Mouse (Mus musculus): ENCODE data around the gene Mcmbp. TPM values are rescaled to one million over a fixed set of nuclear protein-coding genes. Genes with fewer than 3 reads are reported as not detected.

The Mcmbp gene
- total and polyA plus RNA-seq, 3 experiments = 44.6 to 91.1 TPM; not detected in 1

GRCm38 (mm10) chr7:128667788-128668187 is 72.5 kb downstream of the Mcmbp start:
- no peak for TF ChIP-seq ETS1 (IDR thresholded peaks at IDR 0.05; ENCODE audit: low read depth, low read length)
- TF ChIP-seq MAZ (IDR thresholded peaks at IDR 0.05; ENCODE audit: low read depth, low read length) = no peak
- no peak for TF ChIP-seq BHLHE40 (IDR thresholded peaks at IDR 0.05; ENCODE audit: borderline replicate concordance, low read depth, low read length)
- no peak for TF ChIP-seq GATA1 (IDR thresholded peaks at IDR 0.05; ENCODE audit: low read depth, low read length)
- TF ChIP-seq MEF2A (IDR thresholded peaks at IDR 0.05; ENCODE audit: extremely low read depth, insufficient replicate concordance, low read depth, low read length, poor library complexity, severe bottlenecking) = no peak
- no peak for TF ChIP-seq EP300 (IDR thresholded peaks at IDR 0.05; ENCODE audit: low read depth in 1 of 2, low read length in 2 of 2)
- no peak for TF ChIP-seq NELFE (IDR thresholded peaks at IDR 0.05; ENCODE audit: low read depth, low read length)
- no peak for TF ChIP-seq USF2 (IDR thresholded peaks at IDR 0.05; ENCODE audit: borderline replicate concordance in 1 of 2, insufficient read depth in 1 of 2, low read depth in 1 of 2, low read length in 2 of 2)
- no peak for TF ChIP-seq MYB (IDR thresholded peaks at IDR 0.05; ENCODE audit: low read depth, low read length)
- no peak for TF ChIP-seq GABPA (IDR thresholded peaks at IDR 0.05; ENCODE audit: low read depth, low read length)
- no peak for TF ChIP-seq RAD21 (IDR thresholded peaks at IDR 0.05; ENCODE audit: low read depth, low read length)
- no peak for TF ChIP-seq CHD2 (IDR thresholded peaks at IDR 0.05; ENCODE audit: low read length)
- TF ChIP-seq MAFK (IDR thresholded peaks at IDR 0.05; ENCODE audit: borderline replicate concordance, low read depth, low read length) = no peak
- no peak for TF ChIP-seq TBP (IDR thresholded peaks at IDR 0.05; ENCODE audit: low read depth, low read length)
- TF ChIP-seq RCOR1 (IDR thresholded peaks at IDR 0.05; ENCODE audit: low read depth, low read length) = no peak
- TF ChIP-seq POLR2A (IDR thresholded peaks at IDR 0.05; ENCODE audit: control insufficient read depth in 1 of 2, insufficient read depth in 1 of 2, low read depth in 1 of 2, low read length in 2 of 2, poor library complexity in 1 of 2) = no peak
- TF ChIP-seq MAX (IDR thresholded peaks at IDR 0.05; ENCODE audit: low read length) = no peak
- no peak overlapping the region for H3K9ac ChIP-seq (ENCODE audit: control insufficient read depth, low read depth, low read length, poor library complexity, severe bottlenecking)
- H3K4me3 ChIP-seq (ENCODE audit: control insufficient read depth in 1 of 2, insufficient read depth in 1 of 2, low read depth in 2 of 2, low read length in 2 of 2) = no peak overlapping the region
- peaks cover 0 to 27% of the 10 kb centered on the region in 2 experiments; a peak in 2 of 4 replicates for H3K36me3 ChIP-seq (ENCODE audit: control insufficient read depth in 1 of 2, insufficient read depth in 2 of 2, low read length in 2 of 2)
- no peak for DNase-seq (ENCODE audit: low read depth, low spot score)
- H3K27ac ChIP-seq (ENCODE audit: control insufficient read depth, low read depth, low read length) = no peak overlapping the region
- peaks cover 16 to 25% of the 10 kb centered on the region in 2 experiments for H3K4me1 ChIP-seq (ENCODE audit: control insufficient read depth in 1 of 2, insufficient read depth in 2 of 2, low read length in 2 of 2)
- H3K79me2 ChIP-seq (ENCODE audit: control insufficient read depth, insufficient read depth, low read length, poor library complexity) = no peaks in the 10 kb centered on the region
- H3K9me3 ChIP-seq (replicated peaks; ENCODE audit: insufficient read depth, low read length) = no peaks in the 10 kb centered on the region
- H3K27me3 ChIP-seq (ENCODE audit: control insufficient read depth in 1 of 2, insufficient read depth in 2 of 2, low read length in 2 of 2) = no peaks in the 10 kb centered on the region

GRCm38 (mm10) chr7:128664861-128665377 is 75.4 kb downstream of the Mcmbp start:
- H3K79me2 ChIP-seq (ENCODE audit: control insufficient read depth, insufficient read depth, low read length, poor library complexity) = no peaks in the 10 kb centered on the region
- 0 out of 2 replicates have a peak overlapping the region, but pooled peaks have one; percentile 11 for H3K9ac ChIP-seq (ENCODE audit: control insufficient read depth, low read depth, low read length, poor library complexity, severe bottlenecking)
- DNase-seq (ENCODE audit: low read depth, low spot score) = peak; percentile 79
- peak overlapping the region; percentile 40 for H3K27ac ChIP-seq (ENCODE audit: control insufficient read depth, low read depth, low read length)
- peaks cover 14 to 16% of the 10 kb centered on the region in 2 experiments for H3K4me1 ChIP-seq (ENCODE audit: control insufficient read depth in 1 of 2, insufficient read depth in 2 of 2, low read length in 2 of 2)
- peak overlapping the region; percentile 15 to 44; a peak in 3 of 4 replicates for H3K4me3 ChIP-seq (ENCODE audit: control insufficient read depth in 1 of 2, insufficient read depth in 1 of 2, low read depth in 2 of 2, low read length in 2 of 2)
- peaks cover 0 to 19% of the 10 kb centered on the region in 2 experiments; a peak in 2 of 4 replicates for H3K36me3 ChIP-seq (ENCODE audit: control insufficient read depth in 1 of 2, insufficient read depth in 2 of 2, low read length in 2 of 2)
- no peaks in the 10 kb centered on the region for H3K27me3 ChIP-seq (ENCODE audit: control insufficient read depth in 1 of 2, insufficient read depth in 2 of 2, low read length in 2 of 2)
- no peaks in the 10 kb centered on the region for H3K9me3 ChIP-seq (replicated peaks; ENCODE audit: insufficient read depth, low read length)
- TF ChIP-seq KAT2A (conservative IDR thresholded peaks at IDR 0.05; ENCODE audit: low read depth, low read length) (no peak), USF1 (IDR thresholded peaks at IDR 0.05; ENCODE audit: low read depth, low read length) (no peak), CHD1 (IDR thresholded peaks at IDR 0.05; ENCODE audit: low read depth, low read length) (no peak), ELF1 (IDR thresholded peaks at IDR 0.05; ENCODE audit: low read depth, low read length) (no peak), JUND (IDR thresholded peaks at IDR 0.05; ENCODE audit: low read depth, low read length) (no peak), POLR2AphosphoS5 (IDR thresholded peaks at IDR 0.05; ENCODE audit: borderline replicate concordance, low read depth, low read length) (no peak), ETS1 (IDR thresholded peaks at IDR 0.05; ENCODE audit: low read depth, low read length) (peak; percentile 33; the same call in 1 of the 2 replicates), CTCF (IDR thresholded peaks at IDR 0.05 in 2 of 3, conservative IDR thresholded peaks at IDR 0.05 in 1 of 3; ENCODE audit: control insufficient read depth in 1 of 3, insufficient read depth in 1 of 3, low read depth in 2 of 3, low read length in 3 of 3, poor library complexity in 1 of 3, severe bottlenecking in 1 of 3) (no peak), POLR2AphosphoS2 (IDR thresholded peaks at IDR 0.05; ENCODE audit: low read length) (no peak), HCFC1 (IDR thresholded peaks at IDR 0.05; ENCODE audit: low read depth, low read length) (no peak), EP300 (IDR thresholded peaks at IDR 0.05; ENCODE audit: low read depth in 1 of 2, low read length in 2 of 2) (peak; percentile 49 to 55; a peak in 3 of 4 replicates), TAL1 (IDR thresholded peaks at IDR 0.05; ENCODE audit: low read length) (no peak), BHLHE40 (IDR thresholded peaks at IDR 0.05; ENCODE audit: borderline replicate concordance, low read depth, low read length) (0 out of 2 replicates have a peak, but pooled peaks have one; percentile 10), GATA1 (IDR thresholded peaks at IDR 0.05; ENCODE audit: low read depth, low read length) (no peak), POLR2A (IDR thresholded peaks at IDR 0.05; ENCODE audit: control insufficient read depth in 1 of 2, insufficient read depth in 1 of 2, low read depth in 1 of 2, low read length in 2 of 2, poor library complexity in 1 of 2) (no peak), NELFE (IDR thresholded peaks at IDR 0.05; ENCODE audit: low read depth, low read length) (no peak), MYB (IDR thresholded peaks at IDR 0.05; ENCODE audit: low read depth, low read length) (no peak), NRF1 (IDR thresholded peaks at IDR 0.05; ENCODE audit: insufficient read depth, low read depth, low read length, poor library complexity, severe bottlenecking) (no peak), RAD21 (IDR thresholded peaks at IDR 0.05; ENCODE audit: low read depth, low read length) (no peak), ZNF384 (IDR thresholded peaks at IDR 0.05; ENCODE audit: low read depth, low read length) (no peak)
